Mouse (Mus musculus) heart, embryonic 12.5 days (tissue): ENCODE measurements around the gene Lsm2. TPM values are rescaled to one million over a fixed set of nuclear protein-coding genes. Genes with fewer than 3 reads are reported as not detected.

Experiments used
- ATAC-seq: fragments of 200-750 bp; cut with Nextera tagmentation; 2 replicates; pipeline ENCODE4 v1.8.0; 2017; ENCODE audit warnings: moderate TSS enrichment, moderate library complexity; ENCODE audit not compliant: insufficient number of reproducible peaks, low FRiP score
- H3K27ac ChIP-seq: fragments of 300-500 bp; sonication (generic); 2 replicates; pipeline ENCODE4 v1.5.1; 2016; ENCODE audit warnings: mild to moderate bottlenecking, moderate library complexity; ENCODE audit not compliant: poor library complexity, severe bottlenecking
- H3K27me3 ChIP-seq: fragments of 300-500 bp; sonication (generic); replicated peaks from 2 replicates; pipeline ENCODE4 v1.6.1; 2016; ENCODE audit warnings: mild to moderate bottlenecking, moderate library complexity
- H3K36me3 ChIP-seq: fragments of 300-500 bp; sonication (generic); 2 replicates; pipeline ENCODE4 v1.6.1; 2016; ENCODE audit warnings: mild to moderate bottlenecking, moderate library complexity
- H3K4me1 ChIP-seq: fragments of 300-500 bp; sonication (generic); replicated peaks from 2 replicates; pipeline ENCODE4 v1.6.1; 2016; ENCODE audit warnings: mild to moderate bottlenecking
- H3K4me2 ChIP-seq: fragments of 300-500 bp; sonication (generic); 2 replicates; pipeline ENCODE4 v1.6.1; 2016; ENCODE audit warnings: mild to moderate bottlenecking, moderate library complexity
- H3K4me3 ChIP-seq: fragments of 300-500 bp; sonication (generic); 2 replicates; pipeline ENCODE4 v1.5.1; 2016; ENCODE audit warnings: mild to moderate bottlenecking
- H3K9ac ChIP-seq: fragments of 300-500 bp; sonication (generic); 2 replicates; pipeline ENCODE4 v1.6.1; 2016; ENCODE audit warnings: mild to moderate bottlenecking, moderate library complexity
- H3K9me3 ChIP-seq: fragments of 300-500 bp; sonication (generic); replicated peaks from 2 replicates; pipeline ENCODE4 v1.6.1; 2016; ENCODE audit warnings: mild to moderate bottlenecking, moderate library complexity
- WGBS: fragments of 180-500 bp; shearing (Covaris S2); methylation state at CpG from one replicate; pipeline ENCODE4 v1.1.7; 2016; 5-methylcytosine and 5-hydroxymethylcytosine counted together
- polyA plus RNA-seq: library from polyadenylated mRNA; unstranded; fragments of >200 nt; fragmentation: Nextera tagmentation; extraction: Ambion mirVana; gene quantifications from 2 replicates; pipeline ENCODE4 v1.2.1, GENCODE M21; 2016

Lsm2 gene
- polyA plus RNA-seq, 1 experiment from 2014 or later: 145 TPM

DNA sequence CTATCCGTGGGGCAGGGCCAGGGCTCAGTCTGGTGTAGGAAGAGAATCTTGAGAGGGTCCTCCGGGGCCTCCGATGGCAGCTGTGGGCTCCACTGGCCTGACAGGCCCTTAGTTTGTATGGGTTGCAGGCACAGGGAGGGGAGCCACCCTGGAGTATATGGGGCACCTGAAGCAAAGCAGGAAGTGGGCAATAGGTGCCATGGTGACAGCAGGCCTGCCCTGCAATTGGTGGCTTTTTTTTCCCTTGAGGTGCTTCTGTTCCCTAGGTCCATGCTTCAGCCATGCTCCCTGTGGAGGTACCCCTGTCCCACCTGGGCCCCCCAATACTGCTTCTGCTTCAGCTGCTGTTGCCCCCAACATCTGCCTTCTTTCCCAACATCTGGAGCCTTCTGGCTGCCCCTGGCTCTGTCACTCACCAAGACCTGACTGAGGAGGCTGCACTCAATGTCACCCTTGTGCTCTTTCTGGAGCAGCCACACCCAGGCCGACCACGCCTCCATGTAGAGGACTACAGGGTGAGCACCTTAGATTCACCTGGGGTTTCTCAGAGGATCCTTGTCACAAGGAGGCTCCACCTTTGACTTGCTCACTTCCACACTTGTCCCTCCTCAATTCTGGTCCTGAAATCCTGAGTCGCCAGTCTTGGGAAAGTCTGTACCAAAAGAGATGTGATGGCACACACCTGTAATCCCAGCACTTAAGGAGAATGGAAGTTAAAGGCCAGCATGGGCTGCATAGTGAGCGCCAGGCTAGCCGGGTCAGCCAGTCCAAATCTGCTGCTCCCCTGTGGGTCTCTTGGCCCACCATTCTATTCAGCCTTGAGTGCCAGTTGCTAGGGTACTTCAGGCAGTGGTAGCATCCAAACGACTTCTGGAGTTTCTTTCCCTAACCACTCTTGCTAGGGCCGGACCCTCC lies 35.4 kb downstream of the Lsm2 start:
- H3K9ac ChIP-seq: peak overlapping the region; percentile 33; the same call in 1 of the 2 replicates
- 0 out of 2 replicates have a peak overlapping the region, but pooled peaks have one; percentile 16 for H3K27ac ChIP-seq
- H3K4me3 ChIP-seq: no peak overlapping the region
- no peaks in the 10 kb centered on the region for H3K9me3 ChIP-seq
- 80% methylated on average over 10 of the region's 10 CpGs for WGBS
- H3K36me3 ChIP-seq: peaks cover 45% of the 10 kb centered on the region
- H3K4me2 ChIP-seq: no peak overlapping the region
- ATAC-seq: no peak
- H3K4me1 ChIP-seq: peaks cover 29% of the 10 kb centered on the region
- peaks cover 5% of the 10 kb centered on the region; the same call in 1 of the 2 replicates for H3K27me3 ChIP-seq

DNA sequence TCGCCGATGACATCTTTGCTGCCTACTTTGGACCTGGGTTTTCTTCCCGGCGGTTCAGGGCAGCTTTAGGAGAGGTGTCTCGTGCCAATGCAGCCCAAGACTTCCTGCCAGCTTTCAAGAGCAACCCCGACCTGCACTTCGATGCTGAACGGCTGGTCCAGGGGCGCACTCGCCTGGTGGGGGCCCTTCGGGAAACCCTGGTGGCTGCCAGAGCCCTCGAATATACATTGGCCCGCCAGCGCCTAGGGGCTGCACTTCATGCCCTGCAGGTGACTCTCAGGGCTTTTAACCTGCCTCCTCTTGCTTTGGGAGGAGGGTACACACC lies 36.0 kb downstream of the Lsm2 start:
- peaks cover 5% of the 10 kb centered on the region; the same call in 1 of the 2 replicates for H3K27me3 ChIP-seq
- peaks cover 32% of the 10 kb centered on the region for H3K4me1 ChIP-seq
- 65% methylated on average over 14 of the region's 14 CpGs for WGBS
- H3K36me3 ChIP-seq: peaks cover 39% of the 10 kb centered on the region
- H3K4me3 ChIP-seq: no peak overlapping the region
- no peaks in the 10 kb centered on the region for H3K9me3 ChIP-seq
- no peak for ATAC-seq
- H3K9ac ChIP-seq: no peak overlapping the region
- H3K27ac ChIP-seq: no peak overlapping the region
- no peak overlapping the region for H3K4me2 ChIP-seq

DNA sequence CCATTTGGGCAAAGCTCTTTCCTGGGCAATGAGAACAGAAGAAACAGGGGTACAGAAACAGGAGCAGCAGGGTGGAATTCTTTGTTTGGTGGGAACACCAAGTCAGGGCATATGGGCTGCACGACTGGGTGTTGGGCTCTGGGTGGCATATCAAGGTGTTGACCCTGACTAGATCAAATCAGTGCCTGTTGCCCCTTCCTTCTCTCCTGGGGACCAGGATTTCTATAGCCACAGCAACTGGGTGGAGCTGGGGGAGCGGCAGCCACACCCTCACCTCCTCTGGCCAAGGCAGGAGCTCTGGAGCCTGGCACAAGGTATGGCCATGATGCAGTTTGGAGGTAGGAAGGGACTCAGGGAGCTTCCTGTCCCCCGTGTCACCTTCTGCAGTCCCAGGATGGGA lies 36.5 kb downstream of the Lsm2 start:
- no peak overlapping the region for H3K27ac ChIP-seq
- H3K27me3 ChIP-seq: peaks cover 5% of the 10 kb centered on the region; the same call in 1 of the 2 replicates
- H3K4me2 ChIP-seq: no peak overlapping the region
- ATAC-seq: no peak
- H3K36me3 ChIP-seq: peaks cover 34% of the 10 kb centered on the region
- H3K9ac ChIP-seq: no peak overlapping the region
- 68% methylated on average over 3 of the region's 3 CpGs for WGBS
- H3K9me3 ChIP-seq: no peaks in the 10 kb centered on the region
- peaks cover 37% of the 10 kb centered on the region for H3K4me1 ChIP-seq
- no peak overlapping the region for H3K4me3 ChIP-seq

DNA sequence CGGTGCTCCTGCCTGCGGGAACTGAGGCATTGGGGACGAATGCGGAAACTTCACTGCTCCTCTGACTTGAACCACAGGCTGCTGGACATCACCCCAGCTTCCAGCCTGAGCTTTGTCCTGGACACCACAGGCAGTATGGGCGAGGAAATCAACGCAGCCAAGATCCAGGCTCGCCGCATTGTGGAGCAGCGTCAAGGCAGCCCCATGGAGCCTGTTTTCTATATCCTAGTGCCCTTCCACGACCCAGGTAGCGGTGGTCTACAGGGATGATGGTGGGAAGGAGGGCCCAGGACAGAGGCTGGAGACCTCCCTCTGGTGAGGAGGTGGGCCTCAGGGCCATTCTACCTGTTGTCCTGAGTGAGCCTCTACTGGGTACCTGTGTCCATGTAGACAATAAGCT lies 38.2 kb downstream of the Lsm2 start:
- H3K4me3 ChIP-seq: no peak overlapping the region
- H3K4me1 ChIP-seq: peaks cover 53% of the 10 kb centered on the region
- H3K9me3 ChIP-seq: no peaks in the 10 kb centered on the region
- H3K36me3 ChIP-seq: peaks cover 16% of the 10 kb centered on the region
- peaks cover 5% of the 10 kb centered on the region; the same call in 1 of the 2 replicates for H3K27me3 ChIP-seq
- no peak overlapping the region for H3K4me2 ChIP-seq
- no peak overlapping the region for H3K27ac ChIP-seq
- 75% methylated on average over 11 of the region's 11 CpGs for WGBS
- ATAC-seq: no peak
- H3K9ac ChIP-seq: no peak overlapping the region

DNA sequence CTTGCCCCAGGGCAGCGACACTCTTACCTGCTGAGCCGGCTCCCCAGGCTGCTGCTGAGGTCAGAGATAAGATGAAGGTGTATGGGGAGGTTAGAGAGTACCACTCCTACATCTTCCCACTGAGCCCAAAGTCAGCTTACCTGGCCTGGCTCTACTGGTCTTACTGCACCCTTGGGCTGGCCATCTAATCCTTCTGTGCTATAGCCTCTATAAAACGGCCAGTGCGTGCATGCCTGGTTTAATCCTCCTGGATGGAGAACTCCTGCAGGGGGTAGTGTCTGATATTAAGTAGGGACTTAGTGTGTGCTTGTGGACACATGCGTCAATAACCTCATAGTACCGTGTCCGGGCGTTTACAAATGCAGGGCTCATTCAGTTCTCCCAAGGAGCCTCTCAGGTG lies 38.9 kb downstream of the Lsm2 start:
- Histone ChIP-seq H3K9ac (no peak overlapping the region), H3K36me3 (peaks cover 10% of the 10 kb centered on the region), H3K9me3 (no peaks in the 10 kb centered on the region), H3K27ac (no peak overlapping the region), H3K27me3 (peaks cover 5% of the 10 kb centered on the region; the same call in 1 of the 2 replicates), H3K4me2 (no peak overlapping the region), H3K4me3 (no peak overlapping the region), H3K4me1 (peaks cover 54% of the 10 kb centered on the region)
- no peak for ATAC-seq
- 85% methylated on average over 8 of the region's 8 CpGs for WGBS

DNA sequence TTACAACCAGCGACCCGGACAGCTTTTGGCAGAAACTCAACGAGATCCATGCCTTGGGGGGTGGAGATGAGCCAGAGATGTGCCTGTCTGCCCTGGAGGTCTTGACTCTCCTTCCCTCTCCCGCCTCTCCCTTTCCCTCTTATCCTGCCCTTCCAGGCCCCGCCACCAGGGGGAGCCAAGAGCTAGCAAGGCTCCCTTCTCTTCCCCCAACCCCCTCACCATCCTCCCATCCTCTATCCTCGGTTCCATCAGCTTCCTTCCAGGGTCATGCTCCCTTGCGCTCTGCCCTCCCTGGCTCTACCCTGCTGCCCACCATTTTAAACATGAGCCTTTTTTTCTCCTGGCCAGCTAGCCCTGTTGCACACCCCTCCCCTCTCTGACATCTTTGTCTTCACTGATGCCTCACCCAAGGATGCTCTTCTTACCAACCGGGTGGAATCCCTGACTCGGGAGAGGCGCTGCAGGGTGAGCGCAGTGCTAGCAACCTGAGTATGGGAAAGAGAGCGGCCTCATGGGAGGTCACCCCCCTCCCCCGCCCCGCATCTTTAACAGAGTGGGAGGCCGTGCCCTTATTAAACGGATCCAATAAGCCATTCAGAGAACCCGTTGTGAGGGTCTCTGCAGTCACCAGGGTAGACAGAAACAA lies 39.6 kb downstream of the Lsm2 start:
- H3K36me3 ChIP-seq: peaks cover 2% of the 10 kb centered on the region
- H3K9ac ChIP-seq: peak overlapping the region; percentile 32; the same call in 1 of the 2 replicates
- ATAC-seq: peak; percentile 49
- H3K4me3 ChIP-seq: peak overlapping the region; percentile 14
- WGBS: 6% methylated on average over 17 of the region's 17 CpGs
- no peaks in the 10 kb centered on the region for H3K9me3 ChIP-seq
- peaks cover 52% of the 10 kb centered on the region for H3K4me1 ChIP-seq
- H3K4me2 ChIP-seq: peak overlapping the region; percentile 55
- peak overlapping the region; percentile 83 for H3K27ac ChIP-seq
- peaks cover 5% of the 10 kb centered on the region; the same call in 1 of the 2 replicates for H3K27me3 ChIP-seq

DNA sequence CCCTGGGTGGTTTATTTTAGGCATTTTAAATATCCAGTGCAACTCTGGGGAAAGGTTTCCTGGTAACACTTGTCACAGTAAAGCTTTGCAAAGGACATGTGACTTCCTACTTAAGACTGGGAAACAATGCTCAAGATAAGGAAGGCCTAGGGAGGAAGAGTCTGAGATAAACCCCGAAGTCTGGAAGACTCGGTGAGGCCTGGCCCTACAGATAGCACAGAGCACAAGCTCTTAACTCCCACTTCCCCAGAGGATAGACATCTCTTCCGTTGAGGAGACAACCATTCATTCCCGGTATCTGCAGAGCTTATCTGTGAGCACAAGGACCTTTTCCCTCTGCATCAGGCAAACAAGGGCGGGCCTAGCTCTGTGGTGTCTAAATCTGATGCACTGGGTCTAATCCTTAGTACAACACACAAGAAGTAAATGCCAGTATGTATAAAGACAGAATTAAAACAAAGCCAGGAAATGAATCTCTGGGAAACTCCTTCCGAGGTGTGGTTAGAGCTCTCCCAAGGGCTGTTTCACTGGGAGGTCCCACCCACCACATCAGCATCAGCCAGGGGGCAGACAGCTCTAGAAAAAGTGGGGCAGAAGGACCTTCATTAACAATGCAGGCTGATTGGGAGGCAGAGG lies 40.3 kb downstream of the Lsm2 start:
- Histone ChIP-seq H3K9ac (0 out of 2 replicates have a peak overlapping the region, but pooled peaks have one; percentile 32), H3K4me1 (peaks cover 50% of the 10 kb centered on the region), H3K4me2 (peak overlapping the region; percentile 55), H3K4me3 (no peak overlapping the region), H3K27ac (peak overlapping the region; percentile 83), H3K36me3 (no peaks in the 10 kb centered on the region), H3K27me3 (peaks cover 5% of the 10 kb centered on the region; the same call in 1 of the 2 replicates), H3K9me3 (no peaks in the 10 kb centered on the region)
- WGBS: 14% methylated on average over 6 of the region's 6 CpGs
- ATAC-seq: peak; percentile 85

DNA sequence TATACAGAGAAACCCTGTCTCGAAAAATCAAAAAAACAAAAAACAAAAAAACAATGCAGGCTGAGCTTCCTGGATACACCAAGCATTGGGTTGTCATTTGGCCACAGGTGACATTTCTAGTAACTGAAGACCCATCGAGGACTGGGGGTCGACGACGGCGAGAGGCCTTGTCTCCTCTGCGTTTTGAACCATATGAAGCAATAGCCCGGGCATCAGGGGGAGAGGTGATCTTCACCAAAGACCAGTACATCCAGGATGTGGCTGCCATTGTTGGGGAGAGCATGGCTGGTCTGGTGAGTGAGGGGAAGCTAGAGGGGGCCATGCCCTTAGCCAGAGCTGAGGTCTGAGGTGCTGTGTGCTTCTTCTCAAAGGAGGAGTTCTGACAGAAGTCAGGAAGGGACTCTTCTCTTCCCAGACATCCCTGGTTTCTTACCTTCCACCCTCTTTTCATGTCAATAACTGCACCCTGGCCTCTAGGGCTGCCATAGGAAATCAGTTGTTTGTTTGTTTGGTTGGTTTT lies 40.9 kb downstream of the Lsm2 start:
- Histone ChIP-seq H3K27me3 (peaks cover 5% of the 10 kb centered on the region; the same call in 1 of the 2 replicates), H3K27ac (peak overlapping the region; percentile 75), H3K4me1 (peaks cover 56% of the 10 kb centered on the region), H3K9me3 (no peaks in the 10 kb centered on the region), H3K9ac (no peak overlapping the region), H3K4me2 (no peak overlapping the region), H3K36me3 (no peaks in the 10 kb centered on the region), H3K4me3 (no peak overlapping the region)
- ATAC-seq: no peak
- WGBS: 91% methylated on average over 8 of the region's 8 CpGs

DNA sequence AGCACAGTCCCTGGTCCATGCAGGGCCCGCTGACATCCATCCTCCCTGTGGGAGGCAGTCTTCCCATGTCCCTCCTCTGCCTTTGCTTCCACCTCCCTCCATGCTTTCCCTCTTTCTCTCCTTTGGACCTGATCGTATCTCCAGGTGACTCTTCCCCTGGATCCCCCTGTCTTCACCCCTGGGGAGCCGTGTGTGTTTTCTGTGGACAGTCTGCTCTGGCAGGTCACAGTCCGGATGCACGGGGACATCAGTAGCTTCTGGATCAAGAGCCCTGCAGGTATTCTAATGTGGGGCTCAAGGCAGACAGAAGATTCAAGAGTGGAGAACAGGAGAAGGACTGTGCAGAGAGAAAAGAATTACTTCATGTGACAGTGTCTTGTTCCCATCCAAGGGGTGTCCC lies 41.6 kb downstream of the Lsm2 start:
- no peak overlapping the region for H3K9ac ChIP-seq
- 85% methylated on average over 5 of the region's 5 CpGs for WGBS
- no peaks in the 10 kb centered on the region for H3K36me3 ChIP-seq
- peaks cover 5% of the 10 kb centered on the region; the same call in 1 of the 2 replicates for H3K27me3 ChIP-seq
- H3K4me3 ChIP-seq: no peak overlapping the region
- H3K4me1 ChIP-seq: peaks cover 58% of the 10 kb centered on the region
- no peak overlapping the region for H3K27ac ChIP-seq
- no peak overlapping the region for H3K4me2 ChIP-seq
- no peak for ATAC-seq
- no peaks in the 10 kb centered on the region for H3K9me3 ChIP-seq

DNA sequence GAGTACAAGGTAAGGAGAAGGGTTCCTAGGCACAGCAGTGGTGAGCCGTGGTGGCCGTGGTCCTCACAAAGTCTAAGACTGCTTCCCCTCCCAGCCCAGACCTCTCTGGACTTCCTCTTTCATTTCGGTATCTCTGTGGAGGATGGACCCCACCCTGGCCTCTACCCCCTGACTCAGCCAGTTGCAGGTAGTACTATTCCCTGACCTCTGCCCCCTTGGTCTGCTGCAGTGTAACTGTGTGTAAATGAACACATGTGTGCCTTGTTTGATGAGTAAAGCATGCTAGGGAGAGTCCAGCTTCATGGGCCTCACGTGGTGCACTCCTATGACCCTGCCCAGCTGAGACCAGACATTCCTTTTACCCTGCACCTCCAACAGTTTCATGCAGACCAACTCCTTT lies 42.1 kb downstream of the Lsm2 start:
- Histone ChIP-seq H3K36me3 (no peaks in the 10 kb centered on the region), H3K4me2 (no peak overlapping the region), H3K27me3 (0 out of 2 replicates have a peak, but pooled peaks cover 5% of the 10 kb centered on the region), H3K9me3 (no peaks in the 10 kb centered on the region), H3K4me1 (peaks cover 60% of the 10 kb centered on the region), H3K9ac (peak overlapping the region; percentile 6; the same call in 1 of the 2 replicates), H3K4me3 (no peak overlapping the region), H3K27ac (no peak overlapping the region)
- 56% methylated on average over 4 of the region's 4 CpGs for WGBS
- ATAC-seq: no peak
